Mouse (Mus musculus): ENCODE data around the gene Rfng. TPM values are rescaled to one million over a fixed set of nuclear protein-coding genes. Genes with fewer than 3 reads are reported as not detected.

Rfng gene
- polyA plus RNA-seq, 1 experiment, result 8.9 TPM

DNA sequence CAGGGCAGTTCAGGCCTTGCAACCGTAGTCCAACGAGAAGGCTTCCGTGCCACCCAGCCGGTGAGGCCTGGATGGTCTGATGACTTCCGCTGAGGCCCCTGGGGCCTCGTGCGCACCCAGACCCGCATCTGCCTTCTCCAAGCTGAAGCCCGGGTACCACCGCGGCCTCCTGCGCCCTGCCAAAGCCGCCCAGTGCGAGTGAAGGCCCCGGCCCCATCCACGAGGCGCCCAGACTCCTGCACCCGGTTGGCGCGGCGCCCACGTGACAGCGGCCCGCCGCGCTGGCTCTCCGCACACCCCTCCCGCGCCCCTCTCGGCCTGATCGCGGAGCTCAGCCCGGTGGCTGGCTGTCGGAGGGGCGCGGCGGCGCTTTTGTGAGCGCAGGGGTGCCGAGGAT, 39.5 kb upstream of the Rfng start:
- Histone ChIP-seq H3K27me3 (ENCODE audit: control insufficient read depth, insufficient read depth, low read length, poor library complexity, severe bottlenecking) (no peaks in the 10 kb centered on the region), H3K4me1 (ENCODE audit: control insufficient read depth, insufficient read depth, low read length) (peaks cover 9% of the 10 kb centered on the region), H3K9ac (ENCODE audit: low read depth, poor library complexity, severe bottlenecking) (peak overlapping the region; percentile 76), H3K9me3 (replicated peaks; ENCODE audit: control insufficient read depth, insufficient read depth, low read length, poor library complexity, severe bottlenecking) (no peaks in the 10 kb centered on the region), H3K36me3 (ENCODE audit: control insufficient read depth, insufficient read depth, low read length, poor library complexity, severe bottlenecking) (peaks cover 36% of the 10 kb centered on the region), H3K27ac (ENCODE audit: insufficient read depth, low read length) (peak overlapping the region; percentile 10; the same call in 1 of the 2 replicates), H3K4me3 (ENCODE audit: low read depth, low read length) (peak overlapping the region; percentile 86)
- no peak for TF ChIP-seq EP300 (IDR thresholded peaks at IDR 0.05; ENCODE audit: insufficient read depth, low read depth, low read length)
- TF ChIP-seq CTCF (IDR thresholded peaks at IDR 0.05; ENCODE audit: low read depth, low read length), result no peak
- TF ChIP-seq POLR2A (IDR thresholded peaks at IDR 0.05; ENCODE audit: insufficient read depth, low read length), result no peak

DNA sequence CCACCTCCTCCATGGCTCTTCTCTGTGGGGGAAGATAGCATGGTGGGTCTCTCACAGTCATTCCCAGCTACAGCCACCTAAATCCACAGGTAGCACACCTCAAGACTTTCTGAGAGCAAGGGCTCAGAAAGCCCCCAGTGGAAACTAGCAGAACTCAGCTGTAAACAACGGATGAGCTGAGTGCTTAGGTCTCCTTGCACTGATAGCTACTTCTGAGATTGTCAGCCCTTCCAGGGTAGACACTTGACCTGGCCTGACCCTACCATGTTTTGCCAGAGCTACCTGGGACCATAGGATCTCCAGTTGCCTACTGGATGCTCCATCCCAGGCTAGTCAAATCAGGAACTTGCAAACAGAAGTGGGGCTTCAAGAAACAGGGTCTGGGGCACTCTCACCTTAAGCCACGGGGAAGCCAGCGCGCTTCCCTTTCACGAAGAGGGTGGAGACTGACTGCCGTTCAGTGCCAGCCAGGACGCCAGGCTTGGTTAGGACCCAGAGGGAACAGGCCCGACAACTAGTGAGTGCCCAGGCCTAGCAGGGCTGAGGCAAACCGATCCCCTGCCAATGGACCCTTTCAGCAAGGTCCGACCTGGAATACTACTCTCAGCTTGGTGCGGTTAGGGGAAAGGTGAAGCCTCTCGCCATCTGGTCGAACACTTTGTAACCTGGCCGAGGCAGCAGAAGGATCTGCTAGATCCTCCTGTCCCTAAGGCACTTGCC, 39.0 kb upstream of the Rfng start:
- Histone ChIP-seq H3K4me3 (ENCODE audit: low read depth, low read length) (peak overlapping the region; percentile 86), H3K9me3 (replicated peaks; ENCODE audit: control insufficient read depth, insufficient read depth, low read length, poor library complexity, severe bottlenecking) (no peaks in the 10 kb centered on the region), H3K4me1 (ENCODE audit: control insufficient read depth, insufficient read depth, low read length) (peaks cover 9% of the 10 kb centered on the region), H3K36me3 (ENCODE audit: control insufficient read depth, insufficient read depth, low read length, poor library complexity, severe bottlenecking) (peaks cover 42% of the 10 kb centered on the region), H3K27me3 (ENCODE audit: control insufficient read depth, insufficient read depth, low read length, poor library complexity, severe bottlenecking) (no peaks in the 10 kb centered on the region), H3K9ac (ENCODE audit: low read depth, poor library complexity, severe bottlenecking) (peak overlapping the region; percentile 76), H3K27ac (ENCODE audit: insufficient read depth, low read length) (peak overlapping the region; percentile 10; the same call in 1 of the 2 replicates)
- TF ChIP-seq POLR2A (IDR thresholded peaks at IDR 0.05; ENCODE audit: insufficient read depth, low read length) (no peak), EP300 (IDR thresholded peaks at IDR 0.05; ENCODE audit: insufficient read depth, low read depth, low read length) (no peak), CTCF (IDR thresholded peaks at IDR 0.05; ENCODE audit: low read depth, low read length) (no peak)

DNA sequence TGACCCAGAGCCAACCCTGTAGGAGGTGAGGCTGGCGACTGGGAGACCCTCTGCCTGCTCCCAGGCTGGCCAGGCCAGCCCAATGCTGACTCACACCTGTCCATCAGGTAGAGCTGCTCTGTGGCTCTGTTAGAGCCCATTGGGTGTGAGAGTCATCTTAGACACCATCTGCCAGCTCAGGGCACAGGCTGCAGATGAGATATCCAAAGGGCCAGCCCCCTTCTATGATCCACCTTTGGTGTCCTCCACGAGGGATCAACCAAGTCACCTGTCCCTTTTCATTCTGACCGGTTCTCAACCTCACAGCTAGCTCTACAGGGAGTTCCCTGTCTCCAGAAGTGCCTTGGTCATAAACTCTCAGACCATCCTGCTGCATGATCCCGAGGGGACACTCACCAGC, 38.3 kb upstream of the Rfng start:
- Histone ChIP-seq H3K4me3 (ENCODE audit: low read depth, low read length) (peak overlapping the region; percentile 86), H3K27me3 (ENCODE audit: control insufficient read depth, insufficient read depth, low read length, poor library complexity, severe bottlenecking) (no peaks in the 10 kb centered on the region), H3K27ac (ENCODE audit: insufficient read depth, low read length) (no peak overlapping the region), H3K4me1 (ENCODE audit: control insufficient read depth, insufficient read depth, low read length) (peaks cover 9% of the 10 kb centered on the region), H3K9ac (ENCODE audit: low read depth, poor library complexity, severe bottlenecking) (peak overlapping the region; percentile 76), H3K36me3 (ENCODE audit: control insufficient read depth, insufficient read depth, low read length, poor library complexity, severe bottlenecking) (peaks cover 48% of the 10 kb centered on the region), H3K9me3 (replicated peaks; ENCODE audit: control insufficient read depth, insufficient read depth, low read length, poor library complexity, severe bottlenecking) (no peaks in the 10 kb centered on the region)
- TF ChIP-seq CTCF (IDR thresholded peaks at IDR 0.05; ENCODE audit: low read depth, low read length), result no peak
- TF ChIP-seq EP300 (IDR thresholded peaks at IDR 0.05; ENCODE audit: insufficient read depth, low read depth, low read length), result no peak
- TF ChIP-seq POLR2A (IDR thresholded peaks at IDR 0.05; ENCODE audit: insufficient read depth, low read length), result no peak

DNA sequence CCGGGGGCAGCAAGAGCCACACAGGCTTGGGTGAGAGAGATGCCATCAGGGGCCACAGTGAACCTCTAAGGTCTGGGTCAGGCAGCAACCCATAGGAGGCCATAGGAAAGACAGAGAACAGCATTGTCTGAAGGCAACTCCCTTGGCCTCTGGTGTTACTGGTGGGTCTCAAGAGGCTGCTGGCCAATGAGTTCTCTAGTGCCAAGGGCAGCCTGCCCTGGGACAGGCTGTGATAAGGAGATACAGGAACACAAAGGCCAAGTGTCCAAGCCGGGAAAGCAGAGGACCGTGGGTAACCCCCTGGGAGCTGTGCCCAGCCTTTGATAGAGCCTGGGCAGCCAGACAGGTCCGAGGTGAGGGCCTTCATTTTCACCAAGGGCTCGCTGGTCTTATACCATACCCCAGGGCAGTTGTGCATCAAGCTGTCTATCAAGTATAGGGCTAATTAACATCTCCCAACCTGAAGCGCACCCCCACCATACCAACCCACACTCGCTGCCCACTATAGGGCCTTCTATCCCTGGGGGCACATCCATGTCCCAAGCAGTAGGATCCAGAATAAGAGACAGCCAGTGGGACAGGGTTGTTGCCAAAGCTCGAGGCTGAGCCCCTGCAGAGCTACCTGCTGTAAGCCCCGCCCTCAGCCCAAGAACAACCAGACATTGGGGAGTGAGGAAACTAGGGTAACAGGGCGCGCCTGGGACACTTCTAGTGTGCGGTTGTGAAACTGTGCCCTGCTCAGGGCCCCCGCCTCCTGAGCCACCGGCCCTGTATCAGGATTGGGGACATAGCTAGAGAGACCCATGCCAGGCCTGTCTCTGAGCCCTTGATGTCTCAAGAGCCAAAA, 37.3 kb upstream of the Rfng start:
- no peak overlapping the region for H3K4me3 ChIP-seq (ENCODE audit: low read depth, low read length)

DNA sequence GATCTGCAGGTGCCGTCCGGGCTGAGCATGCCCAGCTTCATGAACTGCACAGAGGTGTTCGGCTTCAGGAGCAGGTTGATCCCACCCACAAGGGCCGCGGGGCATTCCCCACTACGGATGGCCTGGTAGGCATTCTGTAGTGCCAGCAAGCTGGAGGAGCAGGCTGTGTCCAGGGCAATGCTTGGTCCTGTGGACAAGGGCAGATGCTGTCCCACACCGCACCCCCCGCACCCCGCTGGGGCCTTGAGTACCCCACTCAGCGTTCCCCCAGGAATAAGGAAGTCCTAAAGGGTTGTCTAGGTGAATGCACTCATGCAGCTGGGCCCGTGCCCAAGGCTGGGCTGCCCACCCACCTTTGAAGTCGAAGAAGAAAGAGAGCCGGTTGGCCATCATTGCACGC, 36.5 kb upstream of the Rfng start:
- H3K27ac ChIP-seq (ENCODE audit: insufficient read depth, low read length), result no peak overlapping the region
- peaks cover 3% of the 10 kb centered on the region for H3K4me1 ChIP-seq (ENCODE audit: control insufficient read depth, insufficient read depth, low read length)
- H3K4me3 ChIP-seq (ENCODE audit: low read depth, low read length), result no peak overlapping the region
- no peaks in the 10 kb centered on the region for H3K27me3 ChIP-seq (ENCODE audit: control insufficient read depth, insufficient read depth, low read length, poor library complexity, severe bottlenecking)
- H3K9me3 ChIP-seq (replicated peaks; ENCODE audit: control insufficient read depth, insufficient read depth, low read length, poor library complexity, severe bottlenecking), result no peaks in the 10 kb centered on the region
- no peak for TF ChIP-seq CTCF (IDR thresholded peaks at IDR 0.05; ENCODE audit: low read depth, low read length)
- TF ChIP-seq EP300 (IDR thresholded peaks at IDR 0.05; ENCODE audit: insufficient read depth, low read depth, low read length), result no peak
- TF ChIP-seq POLR2A (IDR thresholded peaks at IDR 0.05; ENCODE audit: insufficient read depth, low read length), result no peak
- H3K9ac ChIP-seq (ENCODE audit: low read depth, poor library complexity, severe bottlenecking), result no peak overlapping the region
- H3K36me3 ChIP-seq (ENCODE audit: control insufficient read depth, insufficient read depth, low read length, poor library complexity, severe bottlenecking), result peaks cover 66% of the 10 kb centered on the region

More for the DNA sequence above, 37.3 kb upstream of the Rfng start:
- TF ChIP-seq CTCF (IDR thresholded peaks at IDR 0.05; ENCODE audit: low read depth, low read length) (no peak), POLR2A (IDR thresholded peaks at IDR 0.05; ENCODE audit: insufficient read depth, low read length) (no peak), EP300 (IDR thresholded peaks at IDR 0.05; ENCODE audit: insufficient read depth, low read depth, low read length) (no peak)
- Histone ChIP-seq H3K9ac (ENCODE audit: low read depth, poor library complexity, severe bottlenecking) (0 out of 2 replicates have a peak overlapping the region, but pooled peaks have one; percentile 76), H3K27me3 (ENCODE audit: control insufficient read depth, insufficient read depth, low read length, poor library complexity, severe bottlenecking) (no peaks in the 10 kb centered on the region), H3K36me3 (ENCODE audit: control insufficient read depth, insufficient read depth, low read length, poor library complexity, severe bottlenecking) (peaks cover 58% of the 10 kb centered on the region), H3K4me1 (ENCODE audit: control insufficient read depth, insufficient read depth, low read length) (peaks cover 8% of the 10 kb centered on the region), H3K27ac (ENCODE audit: insufficient read depth, low read length) (no peak overlapping the region), H3K9me3 (replicated peaks; ENCODE audit: control insufficient read depth, insufficient read depth, low read length, poor library complexity, severe bottlenecking) (no peaks in the 10 kb centered on the region)
